Mouse (Mus musculus): Measurements from ENCODE around the gene Lingo4.

DNA sequence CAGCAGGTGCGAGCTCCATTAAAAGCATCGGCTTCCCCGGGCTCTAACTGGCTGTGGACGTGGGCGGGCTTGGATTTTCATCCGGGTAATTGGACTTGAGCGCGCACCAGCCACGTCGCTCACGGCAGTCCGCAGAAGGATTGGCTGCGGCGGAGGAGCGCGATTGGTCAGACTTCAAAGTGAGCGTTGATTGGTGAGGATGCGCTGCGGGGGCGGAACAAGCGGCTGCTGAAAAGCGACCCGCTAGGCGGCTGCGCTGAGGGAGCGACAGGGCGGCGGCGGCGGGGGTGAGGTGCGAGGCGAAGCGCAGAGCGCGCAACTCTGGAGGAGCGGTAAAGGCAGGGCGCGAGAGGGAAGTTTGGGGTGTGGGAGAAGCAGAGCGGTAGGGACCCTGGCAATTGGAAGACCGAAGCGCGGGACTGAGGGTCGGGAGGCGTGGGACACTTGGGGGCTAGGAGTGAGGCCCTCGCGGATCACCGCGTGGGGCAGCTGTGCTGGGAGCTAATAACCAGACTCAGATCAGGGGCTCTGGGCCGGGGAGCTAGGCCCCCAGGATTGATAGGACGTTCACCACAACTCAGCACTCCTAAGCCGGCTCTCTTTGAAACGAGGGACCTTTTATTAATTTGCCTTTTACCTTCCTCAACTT is 14.8 kb downstream of the Lingo4 start, which contains the start of gene Tdrkh:
- TF ChIP-seq CTCF (IDR thresholded peaks at IDR 0.05): peak; percentile 45
- no peak for TF ChIP-seq EP300 (IDR thresholded peaks at IDR 0.05; ENCODE audit: insufficient read depth, low read depth, low read length)
- no peak for TF ChIP-seq POLR2A (IDR thresholded peaks at IDR 0.05; ENCODE audit: insufficient read depth, low read depth, low read length)
